Mouse (Mus musculus) forebrain, embryonic 11.5 days (tissue): ENCODE data around the gene Vps13c. TPM values are rescaled to one million over a fixed set of nuclear protein-coding genes. Genes with fewer than 3 reads are reported as not detected.

Experiments used
- ATAC-seq: fragments of 200-750 bp; cut with Nextera tagmentation; replicated peaks from 2 replicates; pipeline ENCODE4 v1.8.0; 2017; ENCODE audit warnings: moderate TSS enrichment; ENCODE audit not compliant: low FRiP score
- DNase-seq: peaks from one replicate; pipeline ENCODE4 v3.0.0-alpha.2; 2017; ENCODE audit warnings: low spot score
- H3K27ac ChIP-seq: fragments of 300-500 bp; sonication (generic); 2 replicates; pipeline ENCODE4 v1.5.1; 2014; ENCODE audit warnings: low read depth, low read length
- H3K27me3 ChIP-seq: fragments of 300-500 bp; sonication (generic); 2 replicates; pipeline ENCODE4 v1.6.1; 2014; ENCODE audit warnings: mild to moderate bottlenecking, low read length, mixed read lengths; ENCODE audit not compliant: control insufficient read depth, insufficient read depth
- H3K36me3 ChIP-seq: fragments of 300-500 bp; sonication (generic); 2 replicates; pipeline ENCODE4 v1.6.1; 2014; ENCODE audit warnings: mild to moderate bottlenecking, low read length, moderate library complexity, mixed read lengths; ENCODE audit not compliant: control insufficient read depth, insufficient read depth
- H3K4me1 ChIP-seq: fragments of 300-500 bp; sonication (generic); replicated peaks from 2 replicates; pipeline ENCODE4 v1.6.1; 2014; ENCODE audit warnings: low read length, mixed read lengths; ENCODE audit not compliant: control insufficient read depth, insufficient read depth
- H3K4me2 ChIP-seq: fragments of 300-500 bp; sonication (generic); 2 replicates; pipeline ENCODE4 v1.6.1; 2014; ENCODE audit warnings: low read depth, mild to moderate bottlenecking, low read length, moderate library complexity, mixed read lengths; ENCODE audit not compliant: severe bottlenecking
- H3K4me3 ChIP-seq: fragments of 300-500 bp; sonication (generic); 2 replicates; pipeline ENCODE4 v1.5.1; 2014; ENCODE audit warnings: low read depth, low read length
- H3K9ac ChIP-seq: fragments of 300-500 bp; sonication (generic); 2 replicates; pipeline ENCODE4 v1.6.1; 2014; ENCODE audit warnings: low read length
- H3K9me3 ChIP-seq: fragments of 300-500 bp; sonication (generic); 2 replicates; pipeline ENCODE4 v1.6.1; 2016; ENCODE audit warnings: low read length, mixed read lengths; ENCODE audit not compliant: control insufficient read depth
- WGBS: fragments of 180-500 bp; shearing (Covaris S2); extraction: QIAGEN DNeasy Blood & Tissue Kit; methylation state at CpG from one replicate; pipeline ENCODE4 v1.1.7; 2014; 5-methylcytosine and 5-hydroxymethylcytosine counted together
- polyA plus RNA-seq: library from polyadenylated mRNA; unstranded; fragments of >200 nt; fragmentation: Nextera tagmentation; extraction: Ambion mirVana; gene quantifications from 2 replicates; pipeline ENCODE4 v1.2.1, GENCODE M21; 2014

The Vps13c gene
- polyA plus RNA-seq, 1 experiment from 2014 or later, result 7.1 TPM

GRCm38 (mm10) chr9:67823131-67823530 lies 17.1 kb upstream of the Vps13c start:
- H3K9me3 ChIP-seq, result peaks cover 2% of the 10 kb centered on the region; the same call in 1 of the 2 replicates
- WGBS, result 74% methylated on average over 5 of the region's 5 CpGs
- H3K9ac ChIP-seq, result no peak overlapping the region
- H3K4me3 ChIP-seq, result no peak overlapping the region
- H3K27me3 ChIP-seq, result no peaks in the 10 kb centered on the region
- H3K4me2 ChIP-seq, result no peak overlapping the region
- H3K27ac ChIP-seq, result no peak overlapping the region
- H3K4me1 ChIP-seq, result no peaks in the 10 kb centered on the region
- no peaks in the 10 kb centered on the region for H3K36me3 ChIP-seq
- ATAC-seq (no peak), DNase-seq (no peak)

- DNase-seq (no peak), ATAC-seq (no peak)
- Histone ChIP-seq H3K27ac (no peak overlapping the region), H3K4me1 (0 out of 2 replicates have a peak, but pooled peaks cover under 1% of the 10 kb centered on the region), H3K36me3 (no peaks in the 10 kb centered on the region), H3K4me2 (no peak overlapping the region), H3K9me3 (peaks cover 2% of the 10 kb centered on the region; the same call in 1 of the 2 replicates), H3K27me3 (peaks cover 20% of the 10 kb centered on the region), H3K4me3 (no peak overlapping the region), H3K9ac (no peak overlapping the region)
- WGBS, result 87% methylated on average over 7 of the region's 7 CpGs
Measured at GRCm38 (mm10) chr9:67825527-67825926, 14.7 kb upstream of the Vps13c start.

GRCm38 (mm10) chr9:67828182-67828581 lies 12.0 kb upstream of the Vps13c start:
- no peaks in the 10 kb centered on the region for H3K36me3 ChIP-seq
- 12% methylated on average over 3 of the region's 3 CpGs for WGBS
- H3K27ac ChIP-seq, result no peak overlapping the region
- peaks cover 11% of the 10 kb centered on the region; the same call in 1 of the 2 replicates for H3K4me1 ChIP-seq
- H3K4me2 ChIP-seq, result no peak overlapping the region
- no peak for ATAC-seq
- peak; percentile 65 for DNase-seq
- H3K9ac ChIP-seq, result no peak overlapping the region
- peaks cover 2% of the 10 kb centered on the region; the same call in 1 of the 2 replicates for H3K9me3 ChIP-seq
- no peak overlapping the region for H3K4me3 ChIP-seq
- H3K27me3 ChIP-seq, result peaks cover 45% of the 10 kb centered on the region

- H3K36me3 ChIP-seq, result no peaks in the 10 kb centered on the region
- H3K27me3 ChIP-seq, result peaks cover 45% of the 10 kb centered on the region
- peak overlapping the region; percentile 71 for H3K4me2 ChIP-seq
- WGBS, result 3% methylated on average over 60 of the region's 84 CpGs
- H3K4me1 ChIP-seq, result peaks cover 11% of the 10 kb centered on the region; the same call in 1 of the 2 replicates
- DNase-seq, result peak; percentile 72
- H3K27ac ChIP-seq, result no peak overlapping the region
- H3K9me3 ChIP-seq, result no peaks in the 10 kb centered on the region
- ATAC-seq, result peak; percentile 71
- H3K9ac ChIP-seq, result no peak overlapping the region; the same call in 1 of the 2 replicates
- H3K4me3 ChIP-seq, result peak overlapping the region; percentile 43
Measured at GRCm38 (mm10) chr9:67830411-67831358, 9.5 kb upstream of the Vps13c start.

- Histone ChIP-seq H3K27ac (no peak overlapping the region), H3K27me3 (peaks cover 45% of the 10 kb centered on the region), H3K36me3 (no peaks in the 10 kb centered on the region), H3K9me3 (no peaks in the 10 kb centered on the region), H3K9ac (no peak overlapping the region; the same call in 1 of the 2 replicates), H3K4me1 (peaks cover 11% of the 10 kb centered on the region; the same call in 1 of the 2 replicates), H3K4me3 (peak overlapping the region; percentile 43), H3K4me2 (peak overlapping the region; percentile 71)
- DNase-seq (peak; percentile 65), ATAC-seq (peak; percentile 18; the same call in 1 of the 2 replicates)
- WGBS, result 1% methylated on average over 57 of the region's 57 CpGs
Measured at GRCm38 (mm10) chr9:67831359-67832045, 8.7 kb upstream of the Vps13c start.

GRCm38 (mm10) chr9:67832046-67832605 lies 8.1 kb upstream of the Vps13c start, which contains the start of gene C2cd4a:
Gene C2cd4a, minus strand, starts transcription at chr9:67832330.
- Histone ChIP-seq H3K4me1 (peaks cover 11% of the 10 kb centered on the region; the same call in 1 of the 2 replicates), H3K9me3 (no peaks in the 10 kb centered on the region), H3K27me3 (peaks cover 45% of the 10 kb centered on the region), H3K4me2 (peak within 1 kb of the TSS; percentile 71), H3K4me3 (peak within 1 kb of the TSS; percentile 43), H3K36me3 (no peaks in the 10 kb centered on the region), H3K27ac (no peak within 1 kb of the TSS), H3K9ac (no peak within 1 kb of the TSS; the same call in 1 of the 2 replicates)
- WGBS, result 4% methylated on average over 20 of the region's 20 CpGs
- DNase-seq (peak; percentile 70), ATAC-seq (no peak)

- Histone ChIP-seq H3K9me3 (no peaks in the 10 kb centered on the region), H3K4me1 (peaks cover 11% of the 10 kb centered on the region; the same call in 1 of the 2 replicates), H3K27ac (no peak overlapping the region), H3K36me3 (no peaks in the 10 kb centered on the region), H3K9ac (no peak overlapping the region), H3K4me2 (no peak overlapping the region), H3K4me3 (no peak overlapping the region), H3K27me3 (peaks cover 35% of the 10 kb centered on the region)
- DNase-seq, result no peak
- no peak for ATAC-seq
- WGBS, result 82% methylated on average over 5 of the region's 5 CpGs
Measured at GRCm38 (mm10) chr9:67834535-67834934, 5.7 kb upstream of the Vps13c start.

- Histone ChIP-seq H3K27me3 (peaks cover 7% of the 10 kb centered on the region), H3K4me1 (peaks cover 2% of the 10 kb centered on the region; the same call in 1 of the 2 replicates), H3K9me3 (no peaks in the 10 kb centered on the region), H3K27ac (no peak overlapping the region), H3K4me3 (no peak overlapping the region), H3K36me3 (no peaks in the 10 kb centered on the region), H3K4me2 (no peak overlapping the region), H3K9ac (no peak overlapping the region)
- WGBS, result 84% methylated on average over 2 of the region's 2 CpGs
- no peak for DNase-seq
- no peak for ATAC-seq
Measured at GRCm38 (mm10) chr9:67837311-67837710, 2.9 kb upstream of the Vps13c start.
